Mouse (Mus musculus) adipocyte (in vitro differentiated cells): Measurements from ENCODE around the gene Fuca1.

Experiments
- DNase-seq: peaks from one replicate; pipeline ENCODE4 v3.0.0-alpha.2; 2016; ENCODE audit warnings: low spot score

Fuca1 gene

GRCm38 (mm10) chr4:135889146-135889883, 31.2 kb upstream of the Fuca1 start:
- no peak for DNase-seq

DNA sequence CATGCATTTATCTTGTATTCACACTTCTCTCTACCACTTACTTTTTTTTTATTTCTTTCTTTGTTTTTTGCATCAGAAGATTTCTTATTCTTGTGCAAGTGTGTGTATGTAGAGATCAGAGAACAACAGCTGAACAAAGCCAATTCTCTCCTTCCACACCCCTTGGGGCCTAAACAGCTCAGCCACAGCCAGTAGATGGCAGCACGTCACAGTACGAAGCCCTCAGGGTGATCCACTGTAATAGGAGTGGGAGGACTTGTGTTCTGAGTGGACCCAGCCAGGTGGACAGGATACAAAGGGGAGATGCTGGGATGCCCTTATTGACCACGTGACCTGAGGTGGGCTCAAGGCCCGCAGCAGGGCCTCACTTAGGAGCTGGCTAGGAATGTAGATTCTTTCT, 30.7 kb upstream of the Fuca1 start:
- peak; percentile 83 for DNase-seq

- no peak for DNase-seq
Measured at GRCm38 (mm10) chr4:135891539-135891938, 29.0 kb upstream of the Fuca1 start.

GRCm38 (mm10) chr4:135892884-135893283, 27.7 kb upstream of the Fuca1 start:
- no peak for DNase-seq

DNA sequence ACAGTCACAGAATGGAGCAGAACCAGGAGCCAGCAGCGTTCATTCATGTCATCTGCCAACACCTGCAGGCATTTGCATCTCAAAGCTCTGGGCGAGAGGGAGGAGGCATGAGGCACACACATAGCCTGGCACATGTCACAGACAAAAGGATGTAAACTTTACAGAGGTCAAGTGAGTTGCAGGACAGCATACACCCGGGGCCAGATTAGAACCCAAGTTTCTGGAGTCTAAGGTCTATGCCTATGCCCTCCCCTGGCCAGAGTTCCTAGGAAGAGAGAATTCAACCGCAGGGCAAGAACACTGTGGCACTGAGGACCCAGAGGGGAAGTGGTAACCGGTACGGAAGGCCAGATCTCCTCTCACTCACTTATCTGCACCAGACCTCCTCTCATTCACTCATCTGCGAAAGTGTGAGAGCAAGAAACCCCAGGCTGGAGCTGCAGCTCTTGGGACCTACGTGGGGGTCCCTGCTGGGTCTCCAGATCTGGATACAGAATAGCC, 25.4 kb upstream of the Fuca1 start, which contains the start of gene Cnr2:
TSS of gene Cnr2 (plus strand) at position 324 of the 501 bp plus-strand sequence.
- no peak for DNase-seq

GRCm38 (mm10) chr4:135896157-135896556, 24.4 kb upstream of the Fuca1 start:
- DNase-seq = no peak

- DNase-seq = no peak
Measured at GRCm38 (mm10) chr4:135898380-135899049, 22.0 kb upstream of the Fuca1 start.

DNA sequence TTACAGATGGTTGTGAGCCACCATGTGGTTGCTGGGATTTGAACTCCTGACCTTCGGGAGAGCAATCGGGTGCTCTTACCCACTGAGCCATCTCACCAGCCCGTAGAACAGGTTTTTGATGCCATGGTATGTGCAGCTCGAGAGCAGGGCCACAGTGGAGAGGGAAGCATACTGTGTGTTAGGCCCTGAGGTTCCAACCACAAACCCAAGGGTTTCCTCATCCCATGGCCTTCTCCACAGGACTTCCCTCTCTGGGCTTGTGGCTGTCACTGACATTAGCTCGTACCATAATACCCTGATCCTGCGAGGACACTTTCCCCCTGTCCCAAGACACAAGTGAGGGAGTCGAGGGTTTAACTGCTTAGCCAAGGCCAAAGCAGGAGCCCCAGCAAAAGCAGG, 21.5 kb upstream of the Fuca1 start:
- no peak for DNase-seq

- DNase-seq = no peak
Measured at GRCm38 (mm10) chr4:135900008-135900407, 20.5 kb upstream of the Fuca1 start.

- DNase-seq = no peak
Measured at GRCm38 (mm10) chr4:135902606-135903242, 17.8 kb upstream of the Fuca1 start.

DNA sequence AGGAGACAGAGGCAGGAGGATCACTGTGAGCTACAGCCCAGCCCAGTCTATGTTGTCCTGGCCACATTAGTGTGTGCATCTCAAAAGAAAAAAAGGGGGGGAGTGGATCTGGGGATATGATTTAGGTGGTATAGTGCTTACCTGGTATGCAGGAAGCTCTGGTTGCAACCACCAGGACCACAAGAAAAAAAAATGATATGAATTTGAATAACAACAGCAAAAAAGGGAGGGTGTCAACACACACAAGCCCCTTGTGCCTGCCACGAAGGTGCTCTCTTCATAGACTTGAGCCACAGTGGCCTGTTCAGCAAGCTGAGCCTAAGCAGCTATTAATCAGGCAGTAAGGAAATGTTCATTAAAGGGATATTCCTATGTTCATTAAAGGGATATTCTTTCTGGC, 15.7 kb upstream of the Fuca1 start:
- no peak for DNase-seq

DNA sequence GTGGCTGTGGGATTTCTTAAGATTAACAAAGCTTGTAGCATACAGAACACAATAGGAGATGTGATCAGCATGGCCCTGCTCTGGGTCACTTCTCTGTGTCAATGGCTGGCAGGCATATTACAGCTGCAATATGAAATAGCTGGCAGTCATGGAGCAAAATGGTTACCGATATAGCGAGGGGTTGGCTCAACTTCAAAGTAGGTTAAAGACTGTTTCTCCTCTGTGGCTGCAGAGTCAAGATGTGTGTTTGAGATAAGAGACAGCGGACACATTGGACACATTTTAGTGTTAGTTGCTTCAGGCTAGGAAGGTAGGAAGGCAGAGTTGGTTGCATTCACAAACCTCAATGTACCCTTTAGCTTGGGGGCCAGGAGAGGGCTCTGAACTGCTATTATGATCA, 13.9 kb upstream of the Fuca1 start:
- peak; percentile 26 for DNase-seq

DNA sequence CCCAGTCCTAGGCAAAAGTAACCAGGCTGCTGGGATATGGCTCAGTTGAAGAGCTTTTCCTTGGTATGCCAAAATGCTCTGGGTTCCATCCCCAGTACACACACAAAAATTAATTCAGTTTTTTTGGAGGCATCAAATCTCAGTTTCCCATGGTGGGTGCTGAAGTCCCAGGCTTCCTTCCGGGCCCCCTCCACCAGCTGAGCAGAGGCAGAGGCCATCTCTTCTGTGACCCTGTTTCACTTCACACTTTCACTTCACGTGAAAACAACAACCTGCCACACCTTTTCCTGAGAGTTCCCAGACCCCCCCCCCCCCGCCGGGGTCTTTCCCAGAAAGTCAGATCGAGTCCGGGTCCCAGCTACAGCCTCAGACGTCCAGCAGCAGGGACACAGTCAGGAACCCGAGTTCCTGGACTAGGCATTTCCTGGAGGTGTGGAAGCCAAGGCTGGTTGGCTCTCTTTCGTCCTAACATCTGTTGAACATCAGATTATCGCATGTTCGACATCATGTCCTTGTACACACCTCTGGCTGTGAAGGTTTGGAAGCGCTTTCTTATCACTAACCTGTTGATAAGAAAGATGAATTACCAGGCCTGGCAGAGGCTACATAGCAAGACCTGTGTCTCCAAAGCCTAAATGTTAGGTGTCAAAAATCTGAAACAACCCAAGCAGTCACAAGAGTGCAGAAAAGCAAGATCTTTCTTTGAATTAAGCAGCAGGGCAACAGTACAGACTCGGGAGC, 11.0 kb upstream of the Fuca1 start:
- DNase-seq = no peak

DNA sequence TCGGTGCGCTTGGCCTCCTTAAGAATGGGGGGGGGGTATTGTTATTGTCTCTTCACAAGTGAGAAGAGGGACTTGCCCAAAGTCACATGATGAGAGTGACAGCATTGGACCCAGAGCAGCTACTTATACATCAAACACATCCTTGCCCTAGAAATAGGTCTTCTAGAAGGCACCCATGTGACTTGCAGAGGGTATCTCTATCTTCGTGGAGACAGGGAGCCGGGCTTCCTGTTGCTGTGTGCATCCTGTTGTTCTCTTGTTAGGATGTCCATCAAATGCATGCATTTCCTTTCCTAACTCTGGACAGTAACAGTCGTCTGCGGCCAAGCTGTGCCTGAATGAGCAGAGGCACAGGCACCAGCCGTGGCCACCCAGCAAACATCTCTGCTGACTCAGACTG, 9.0 kb upstream of the Fuca1 start:
- no peak for DNase-seq

- no peak for DNase-seq
Measured at GRCm38 (mm10) chr4:135912164-135912563, 8.4 kb upstream of the Fuca1 start.

DNA sequence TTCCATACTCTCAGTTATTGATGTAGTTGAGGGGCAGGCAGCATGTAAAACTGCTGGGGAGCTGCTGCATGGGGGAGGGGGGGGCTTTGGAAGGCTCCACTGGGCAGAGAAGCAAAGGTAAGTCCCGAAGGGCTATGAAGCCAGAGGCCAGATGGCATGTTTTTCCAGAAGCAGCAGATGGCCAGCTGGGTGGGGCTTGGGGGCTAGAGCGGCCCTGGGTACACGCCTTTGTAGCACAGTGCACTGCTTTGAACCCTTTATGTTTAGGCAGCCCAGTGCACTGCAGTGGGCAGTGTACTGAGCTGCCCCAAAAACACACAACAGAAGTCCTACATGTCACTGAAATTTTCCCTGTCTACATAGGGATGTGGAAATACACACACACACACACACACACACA, 7.7 kb upstream of the Fuca1 start:
- DNase-seq = no peak

DNA sequence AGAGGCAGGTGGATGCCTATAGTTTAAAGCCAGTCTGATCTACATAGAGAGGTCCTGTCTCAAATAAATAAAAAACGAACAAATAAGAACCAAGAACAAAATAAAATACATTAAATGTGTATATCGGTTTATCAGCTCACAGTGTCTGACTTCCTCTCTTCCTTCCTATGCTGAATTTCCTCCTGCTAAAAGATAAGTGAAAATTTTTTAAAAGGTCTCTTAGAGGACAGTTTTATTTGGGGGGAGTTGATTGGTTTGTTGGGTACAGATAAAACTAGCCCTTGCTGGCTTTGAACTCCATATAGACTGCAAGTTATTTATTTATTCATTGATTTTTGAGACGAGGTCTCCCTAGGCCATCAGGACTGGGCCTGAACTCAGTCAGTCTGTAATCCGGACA, 7.1 kb upstream of the Fuca1 start:
- DNase-seq = no peak

- no peak for DNase-seq
Measured at GRCm38 (mm10) chr4:135918635-135919279, 1.8 kb upstream of the Fuca1 start.

- no peak for DNase-seq
Measured at GRCm38 (mm10) chr4:135919280-135919639, 1.3 kb upstream of the Fuca1 start.

DNA sequence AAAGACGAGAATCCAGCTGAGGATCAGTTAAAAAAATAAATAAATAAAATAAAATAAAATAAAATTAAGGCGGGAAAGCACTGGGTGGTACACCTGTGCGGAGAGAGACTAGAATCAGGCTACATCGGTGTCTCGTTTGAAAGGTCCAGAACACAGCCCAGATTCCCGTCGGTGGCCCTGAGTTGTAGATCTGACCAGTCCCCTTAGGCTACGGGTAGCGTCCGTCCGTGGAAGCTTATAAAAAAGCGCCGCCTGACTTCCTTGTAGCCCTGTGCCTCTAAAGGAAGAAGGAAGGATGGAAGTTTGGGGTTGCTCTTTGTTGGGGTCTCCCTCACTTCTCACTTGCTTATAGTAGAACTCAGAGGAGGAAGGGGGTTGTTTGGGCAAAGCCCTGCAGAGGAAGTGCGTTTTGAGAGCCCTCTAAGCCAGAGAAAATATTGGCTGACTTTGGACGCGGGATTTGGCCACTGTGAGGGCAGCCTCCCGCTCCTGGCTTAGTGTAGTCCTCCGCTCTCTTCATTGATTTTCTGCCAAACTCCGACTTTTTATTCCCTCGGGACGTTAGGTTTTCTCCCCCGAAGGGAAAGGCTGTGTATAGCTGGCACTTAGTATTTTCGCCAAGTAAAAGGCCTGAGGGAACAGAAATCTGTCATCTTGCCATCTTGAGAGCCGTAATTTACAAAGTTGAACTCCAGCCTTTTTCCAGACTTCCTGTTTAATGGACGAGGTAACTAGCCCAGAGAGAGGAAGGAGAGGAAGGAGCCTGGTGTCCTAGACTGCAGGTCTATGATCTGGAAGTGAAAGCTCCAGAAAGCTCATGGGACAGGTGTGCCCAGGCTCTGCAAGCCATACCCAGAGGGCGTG, 954 bp downstream of the Fuca1 start:
- DNase-seq = peak; percentile 81

- peak; percentile 33 for DNase-seq
Measured at GRCm38 (mm10) chr4:135922190-135922589, 1.7 kb downstream of the Fuca1 start.
